ENCODE assay signal across 15 mouse cellular contexts in genomic region chr12:82341181-82341580, GRCm38 (mm10).
"Had no signal": no experiment of that assay in that cellular context is flagged by ENCODE, and none has a peak within 500 bp of the region (broad histone marks: within the 10 kb centered on the region; RNA-seq: fewer than 3 reads in every experiment).

No protein-coding gene starts in this region.

- H3K36me3 ChIP-seq: intestine, embryonic 15.5 days had no signal

- H3K9me3 ChIP-seq: intestine, embryonic 15.5 days; kidney, embryonic 15.5 days; liver, embryonic 13.5 days had no signal

- H3K27ac ChIP-seq: intestine, embryonic 15.5 days; kidney, embryonic 15.5 days; liver, embryonic 13.5 days; macrophage had no signal

- ATAC-seq: intestine, embryonic 15.5 days had no signal

- H3K4me3 ChIP-seq: intestine, embryonic 15.5 days; kidney, embryonic 15.5 days; liver, embryonic 13.5 days had no signal

- H3K9ac ChIP-seq: intestine, embryonic 15.5 days; kidney, embryonic 15.5 days; liver, embryonic 13.5 days had no signal

- H3K27me3 ChIP-seq: intestine, embryonic 15.5 days; kidney, embryonic 15.5 days; liver, embryonic 13.5 days had no signal

- H3K4me2 ChIP-seq: intestine, embryonic 15.5 days; kidney, embryonic 15.5 days; liver, embryonic 13.5 days had no signal

- DNase-seq: kidney, adult 11 months; kidney, adult 8-10 months; kidney, postnatal 10 days; kidney, postnatal 4 days; layer of hippocampus, postnatal 36 days; liver, embryonic 13.5 days; lung, adult 2 months; lung, postnatal 14 days; midbrain, embryonic 14.5 days; right cerebral cortex, postnatal 25 days; spleen, adult 18-20 months; thymus, postnatal 25 days had no signal
